Mouse (Mus musculus): ENCODE measurements around the gene Rreb1.
A peak's percentile ranks its signal among the peaks of the same experiment; 100 is the strongest.

Rreb1 gene

DNA sequence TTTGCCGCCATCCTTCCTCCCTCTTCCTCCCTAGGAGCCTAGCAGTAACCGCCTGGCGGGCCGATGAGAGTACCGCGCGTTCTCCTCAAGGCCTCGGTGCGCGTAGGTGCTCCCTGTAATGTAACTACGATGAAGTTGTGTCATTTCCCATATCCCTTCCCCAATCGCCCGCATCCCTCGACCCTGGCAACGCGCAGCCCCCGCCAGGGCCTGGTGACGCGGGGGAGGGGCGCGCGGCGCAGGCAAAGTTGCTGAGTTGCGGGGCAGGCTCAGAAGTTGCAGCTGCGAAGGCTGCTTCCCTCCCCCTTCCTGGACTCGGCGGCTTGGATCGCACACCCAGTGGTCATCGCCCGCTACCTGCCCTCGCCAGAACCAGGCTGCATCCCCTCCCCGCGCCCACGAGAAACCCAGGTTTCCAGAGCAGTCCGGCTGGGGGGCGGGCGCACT lies at the start of gene Rreb1:
TSS of gene Rreb1 (plus strand) at position 254 of the 447 bp plus-strand sequence.
- ATAC-seq (ENCODE audit: insufficient number of reproducible peaks, low FRiP score, low TSS enrichment), result peak; percentile 17; the same call in 1 of the 2 replicates

DNA sequence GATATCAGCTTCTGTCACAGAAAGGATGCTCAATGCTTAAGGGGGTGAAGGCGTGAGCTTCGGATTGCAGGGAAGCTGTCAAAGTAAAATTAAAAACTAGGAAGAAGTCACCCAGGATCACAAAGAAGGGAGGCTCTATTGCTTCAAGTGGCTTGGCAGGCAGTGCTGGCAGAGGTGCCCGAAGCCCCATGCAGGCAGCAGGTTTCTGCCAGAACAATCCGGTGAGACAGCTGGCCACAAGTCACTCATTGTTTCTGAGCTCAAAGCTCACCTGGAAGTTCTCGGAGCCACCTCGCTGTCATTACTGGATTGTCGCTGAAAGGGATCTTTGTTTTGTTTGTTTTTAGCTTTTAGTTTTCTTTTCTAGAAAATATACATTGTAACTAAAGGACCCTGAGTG lies 49.6 kb upstream of the Rreb1 start:
- peak; percentile 41; the same call in 1 of the 2 replicates for ATAC-seq (ENCODE audit: insufficient number of reproducible peaks, low FRiP score, low TSS enrichment)

DNA sequence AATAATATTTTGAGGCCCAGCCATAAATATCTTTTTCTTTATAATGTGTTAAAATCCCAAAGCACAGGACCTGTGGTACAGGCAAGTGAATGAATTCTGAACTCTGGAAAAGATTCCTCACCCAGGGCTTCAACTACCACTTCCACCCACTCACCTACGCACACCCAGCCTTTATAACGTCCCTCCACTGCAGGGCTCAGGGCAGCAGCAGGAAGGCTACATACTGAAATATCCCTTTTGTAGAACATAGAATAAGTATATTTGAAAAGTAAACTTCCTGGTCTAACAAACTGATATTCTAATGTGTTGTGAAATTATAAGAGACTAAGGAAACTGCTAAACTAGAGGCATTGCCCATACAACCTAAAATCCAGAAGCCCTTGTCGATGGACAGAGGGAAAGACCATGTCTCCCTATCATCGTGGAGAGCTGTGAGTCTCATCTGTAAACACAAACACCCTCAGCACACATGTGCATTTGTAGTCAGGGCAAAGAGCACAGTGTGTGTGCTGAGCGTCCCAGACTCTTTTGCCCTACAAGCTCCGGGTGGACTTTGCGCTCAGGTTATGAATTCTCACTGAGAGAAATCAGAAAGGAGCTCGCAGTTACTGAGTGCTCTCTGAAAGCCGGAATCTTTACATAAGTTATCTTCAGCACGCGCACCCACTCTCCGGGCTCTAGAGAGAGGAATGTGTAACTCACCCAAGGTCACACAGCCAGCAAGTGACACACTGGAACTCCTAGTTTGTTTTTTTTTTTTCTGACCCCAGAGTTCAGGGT lies 46.1 kb upstream of the Rreb1 start:
- no peak for ATAC-seq (ENCODE audit: insufficient number of reproducible peaks, low FRiP score, low TSS enrichment)

DNA sequence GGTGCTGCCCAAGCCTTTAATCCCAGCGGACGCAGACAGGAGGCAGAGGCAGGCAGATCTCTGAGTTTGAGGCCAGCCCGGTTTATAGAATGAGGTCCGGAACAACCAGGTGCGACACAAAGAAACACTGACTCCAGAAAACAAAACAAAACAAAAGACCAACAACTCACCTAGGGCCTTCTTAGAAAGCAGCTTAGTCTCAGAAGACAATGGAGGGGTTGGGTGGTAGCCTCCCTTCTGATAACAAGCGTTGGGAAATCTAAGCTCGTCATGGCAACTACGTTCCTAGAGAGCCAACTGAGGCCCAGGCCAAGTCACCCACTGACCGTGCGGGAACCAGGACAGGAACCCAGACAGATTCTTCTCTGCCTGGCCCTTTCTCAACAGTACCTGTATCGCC lies 43.7 kb upstream of the Rreb1 start:
- no peak for ATAC-seq (ENCODE audit: insufficient number of reproducible peaks, low FRiP score, low TSS enrichment)

DNA sequence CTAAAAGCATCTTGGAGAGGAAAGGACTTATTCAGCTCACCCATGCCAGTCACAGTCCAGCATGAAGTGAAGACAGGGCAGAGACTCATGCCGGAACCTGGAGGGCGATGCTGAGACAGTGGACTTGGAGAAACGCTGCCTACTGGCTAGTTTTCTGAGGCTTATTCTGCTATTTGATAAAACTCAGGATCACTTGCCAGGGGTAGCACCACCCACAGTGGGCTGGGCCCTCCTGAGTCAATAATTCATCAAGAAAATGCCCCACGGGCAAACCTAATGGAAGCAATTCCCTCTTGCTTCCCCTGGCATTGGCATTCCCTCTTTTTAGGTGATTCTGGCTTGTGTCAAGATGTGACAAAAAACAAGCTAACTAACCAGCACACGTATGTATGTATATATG lies 38.1 kb upstream of the Rreb1 start:
- no peak for ATAC-seq (ENCODE audit: insufficient number of reproducible peaks, low FRiP score, low TSS enrichment)

DNA sequence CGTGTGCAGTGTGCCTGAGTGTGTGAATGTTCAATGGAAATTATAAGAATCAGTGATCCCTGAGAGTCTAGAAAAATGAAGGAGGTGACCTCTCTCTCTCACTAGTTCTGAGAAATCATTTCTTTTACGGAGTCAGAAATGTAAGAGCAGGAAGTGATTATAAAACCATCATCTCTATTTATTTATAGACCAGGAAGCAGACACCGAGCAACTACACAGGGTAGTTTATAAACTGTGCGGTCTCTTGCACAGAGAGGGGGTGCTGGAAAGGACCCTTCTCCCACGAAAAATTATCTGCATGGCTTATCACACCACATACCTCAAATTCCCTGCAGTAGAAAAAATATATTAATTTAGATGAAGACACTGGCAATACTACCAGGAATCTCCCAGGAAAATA lies 37.4 kb upstream of the Rreb1 start:
- no peak for ATAC-seq (ENCODE audit: insufficient number of reproducible peaks, low FRiP score, low TSS enrichment)

DNA sequence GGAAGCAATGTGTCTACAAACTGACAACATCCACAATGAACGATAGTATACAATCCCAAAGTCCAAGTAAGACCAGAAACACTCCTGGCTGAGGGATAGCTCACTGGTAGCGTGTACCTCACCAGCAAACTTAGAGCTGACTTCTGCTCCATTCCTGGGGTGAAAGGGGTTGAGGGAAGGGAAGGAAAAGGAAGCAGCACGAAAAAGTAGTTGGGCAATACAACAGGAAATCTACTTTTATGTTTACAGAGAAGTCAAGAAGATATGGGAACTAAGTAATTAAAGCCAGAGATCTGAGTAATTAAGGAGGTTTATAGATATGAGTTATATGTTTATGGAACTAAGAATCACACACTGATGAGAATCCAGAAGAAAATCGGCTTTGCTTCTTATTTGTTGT lies 36.0 kb upstream of the Rreb1 start:
- no peak for ATAC-seq (ENCODE audit: insufficient number of reproducible peaks, low FRiP score, low TSS enrichment)

DNA sequence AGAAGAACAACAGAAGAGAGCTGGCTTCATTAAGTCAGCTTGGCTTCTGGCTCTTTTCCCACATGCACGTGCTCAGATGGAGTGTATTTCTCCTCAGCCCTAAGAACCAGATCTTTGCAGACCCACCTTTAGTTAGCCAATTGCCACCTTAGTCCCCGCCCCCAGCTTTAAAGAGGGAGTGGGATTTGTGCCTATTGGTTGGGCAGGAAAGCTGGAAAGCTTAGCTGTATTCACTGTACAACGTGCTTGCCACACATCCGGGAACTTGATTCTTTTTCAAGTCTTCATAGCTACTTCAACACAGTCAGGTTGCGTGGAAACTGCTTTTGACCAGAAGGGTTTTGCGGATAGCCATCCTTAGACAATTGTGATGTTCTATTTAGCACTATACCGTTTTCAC lies 30.7 kb upstream of the Rreb1 start:
- ATAC-seq (ENCODE audit: insufficient number of reproducible peaks, low FRiP score, low TSS enrichment), result no peak

DNA sequence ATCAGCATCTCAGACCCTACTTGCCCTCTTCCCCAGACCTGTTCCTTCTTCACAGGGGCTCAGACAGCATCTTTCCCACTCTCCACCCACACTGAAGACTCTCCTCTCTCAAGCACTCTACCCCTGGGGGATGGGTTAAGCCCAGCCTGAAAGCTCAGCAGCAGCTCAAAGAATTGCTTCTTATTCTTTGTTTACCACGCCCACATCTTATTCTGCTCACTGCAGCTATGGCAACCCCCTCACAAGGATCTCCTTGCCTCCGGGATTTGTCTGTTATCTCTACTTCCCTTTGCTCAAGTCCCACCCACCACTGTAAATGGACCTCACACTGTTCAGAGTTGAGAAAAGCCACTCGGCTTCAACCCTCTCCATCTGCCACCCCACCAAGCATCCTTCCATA lies 28.7 kb upstream of the Rreb1 start:
- no peak for ATAC-seq (ENCODE audit: insufficient number of reproducible peaks, low FRiP score, low TSS enrichment)

DNA sequence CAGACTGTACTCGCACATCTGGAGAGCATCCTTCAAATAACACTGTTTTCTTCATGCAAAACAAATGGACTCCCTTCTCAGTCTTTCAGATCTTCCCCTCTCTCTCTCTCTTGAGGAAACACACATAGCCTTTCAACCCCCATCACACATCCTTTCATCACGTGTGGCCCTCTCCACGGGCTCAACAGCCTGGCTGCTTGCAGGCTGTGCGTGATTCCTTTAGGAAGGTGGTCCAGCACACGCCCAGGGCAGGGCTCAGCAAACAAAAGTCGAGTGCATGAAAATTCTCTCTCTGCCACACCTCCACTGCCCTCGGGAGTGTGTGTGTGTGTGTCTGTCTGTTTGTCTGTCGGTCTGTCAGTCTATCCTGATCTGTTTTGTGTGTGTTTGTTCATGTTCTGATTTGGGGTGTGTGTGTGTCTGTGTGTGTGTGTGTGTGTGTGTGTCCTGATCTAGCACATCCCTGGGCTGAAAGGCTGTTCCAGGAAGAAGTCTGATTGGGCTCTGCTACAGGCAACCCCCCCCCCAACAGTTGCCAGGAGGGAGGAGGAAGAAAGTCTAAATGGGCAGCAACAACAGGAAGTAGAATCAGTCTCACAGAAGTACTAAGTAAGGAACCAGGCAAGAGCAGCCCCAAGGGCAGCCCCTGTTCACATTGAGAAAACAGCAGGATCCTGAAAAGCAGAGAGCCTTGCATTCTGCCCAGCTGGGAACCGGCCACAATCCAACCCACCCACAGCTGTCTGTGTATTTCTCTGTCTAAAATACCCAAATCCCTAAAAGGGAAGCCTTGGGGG lies 26.8 kb upstream of the Rreb1 start:
- ATAC-seq (ENCODE audit: insufficient number of reproducible peaks, low FRiP score, low TSS enrichment), result no peak

DNA sequence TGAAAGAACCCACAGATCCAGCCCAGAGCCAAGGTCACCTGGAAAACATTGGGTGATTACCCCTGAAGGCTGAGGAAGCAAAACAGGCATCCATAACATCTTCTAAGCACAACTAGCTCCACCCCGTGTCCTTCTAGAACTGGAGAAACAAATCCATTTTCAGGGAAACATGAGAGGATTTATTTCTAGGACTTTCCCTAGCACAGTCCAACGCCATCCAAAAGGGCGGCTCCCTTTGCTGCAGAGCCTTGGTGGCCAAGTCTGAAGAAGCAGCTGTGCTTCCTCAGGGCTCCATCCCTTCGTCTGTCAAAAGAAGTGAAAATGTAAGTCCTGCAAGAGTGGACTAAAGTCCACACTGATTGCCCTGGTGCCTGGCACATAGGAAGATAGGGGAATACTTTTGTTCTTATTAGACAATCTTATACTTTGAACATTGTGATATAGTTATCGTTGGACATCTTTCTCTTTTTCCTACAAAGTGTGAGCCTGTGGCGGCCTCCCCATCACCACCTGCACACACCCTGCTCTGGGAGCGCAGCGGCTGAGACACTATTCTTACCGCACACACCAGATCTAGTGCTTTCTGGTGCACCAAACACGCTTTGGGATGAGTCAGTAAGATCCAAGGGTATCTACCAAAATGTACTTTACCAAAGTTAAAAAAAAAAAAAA lies 18.7 kb upstream of the Rreb1 start:
- no peak for ATAC-seq (ENCODE audit: insufficient number of reproducible peaks, low FRiP score, low TSS enrichment)

DNA sequence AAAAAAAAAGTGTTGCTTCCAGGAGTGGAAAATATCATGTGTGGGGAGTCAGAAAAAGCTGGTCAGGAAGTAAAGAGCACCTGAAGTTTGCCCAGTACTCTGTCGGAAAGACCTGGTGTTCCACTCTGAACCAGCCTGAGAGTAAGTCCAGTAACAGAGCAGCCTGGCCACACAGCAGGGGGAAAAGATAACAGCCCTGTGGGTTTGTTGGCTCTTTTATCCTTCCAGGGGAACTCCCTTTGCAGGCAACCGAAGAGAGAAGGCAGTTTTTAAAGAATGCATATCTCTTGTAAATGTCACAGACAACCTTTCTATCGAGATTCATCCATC lies 18.2 kb upstream of the Rreb1 start:
- ATAC-seq (ENCODE audit: insufficient number of reproducible peaks, low FRiP score, low TSS enrichment), result no peak

DNA sequence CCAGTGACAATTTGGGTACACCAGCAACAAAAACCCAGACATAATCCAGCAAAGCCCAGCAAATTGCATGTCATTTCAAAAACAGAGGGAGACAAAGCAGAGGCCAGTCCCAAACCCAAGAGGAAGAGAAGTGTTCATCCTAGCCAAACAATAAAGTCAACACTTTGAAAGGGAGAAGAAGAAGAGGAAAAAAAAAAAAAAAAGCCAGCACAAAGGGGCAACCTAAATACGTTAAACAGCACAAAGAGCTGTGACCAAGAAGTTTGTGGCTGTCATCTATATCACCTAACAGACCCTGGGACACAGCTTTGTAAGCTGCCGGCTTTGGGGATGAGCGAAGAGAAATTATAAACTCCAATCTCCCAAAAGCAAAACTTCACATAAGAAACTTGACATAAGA lies 17.8 kb upstream of the Rreb1 start:
- ATAC-seq (ENCODE audit: insufficient number of reproducible peaks, low FRiP score, low TSS enrichment), result no peak

DNA sequence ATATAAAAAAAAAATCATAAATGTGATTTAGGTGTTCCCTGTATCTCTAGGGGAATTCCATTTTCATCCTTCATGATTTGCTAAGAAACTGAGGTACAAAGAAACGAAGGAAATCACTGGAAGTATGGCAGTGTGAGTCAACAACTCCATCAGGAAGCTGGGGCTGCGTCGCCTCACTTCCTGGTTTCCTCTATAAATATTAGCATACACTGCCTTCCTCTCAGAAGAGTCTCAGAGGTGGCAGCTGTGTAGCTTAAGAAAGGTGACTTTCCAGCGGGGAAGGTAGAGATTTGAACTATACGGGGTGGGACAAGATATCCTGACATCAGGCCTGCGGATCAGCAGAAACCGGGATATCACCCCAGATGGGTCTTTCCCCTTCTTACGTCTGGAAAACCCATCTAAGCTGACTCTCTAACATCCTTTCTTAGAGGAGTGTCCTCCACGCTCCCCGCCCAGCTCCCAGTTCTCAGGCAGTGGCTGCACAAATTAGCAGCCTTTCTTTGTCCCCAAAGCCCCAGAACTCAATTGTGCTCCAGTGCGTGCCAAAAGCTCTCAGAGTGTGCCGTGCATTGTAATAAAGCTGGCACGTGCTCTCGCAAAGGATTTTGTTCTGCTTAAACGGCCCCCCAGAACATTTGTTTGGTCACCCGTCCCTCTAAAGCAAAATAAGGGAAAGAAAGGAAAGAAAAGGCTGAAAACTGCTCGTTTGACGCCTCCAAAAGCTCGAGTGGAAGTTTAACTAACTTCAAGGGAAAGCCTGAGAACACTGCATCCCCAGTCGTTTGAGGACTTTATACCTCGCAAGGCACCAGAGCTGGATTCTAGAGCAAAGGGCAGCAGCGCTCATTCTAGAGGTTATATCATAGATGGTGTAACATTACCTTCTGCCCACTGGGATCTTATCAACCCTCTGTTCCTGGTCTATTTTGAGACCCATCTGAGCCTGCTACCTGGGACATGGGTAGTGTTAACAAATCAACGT lies 17.0 kb upstream of the Rreb1 start:
- ATAC-seq (ENCODE audit: insufficient number of reproducible peaks, low FRiP score, low TSS enrichment), result no peak

DNA sequence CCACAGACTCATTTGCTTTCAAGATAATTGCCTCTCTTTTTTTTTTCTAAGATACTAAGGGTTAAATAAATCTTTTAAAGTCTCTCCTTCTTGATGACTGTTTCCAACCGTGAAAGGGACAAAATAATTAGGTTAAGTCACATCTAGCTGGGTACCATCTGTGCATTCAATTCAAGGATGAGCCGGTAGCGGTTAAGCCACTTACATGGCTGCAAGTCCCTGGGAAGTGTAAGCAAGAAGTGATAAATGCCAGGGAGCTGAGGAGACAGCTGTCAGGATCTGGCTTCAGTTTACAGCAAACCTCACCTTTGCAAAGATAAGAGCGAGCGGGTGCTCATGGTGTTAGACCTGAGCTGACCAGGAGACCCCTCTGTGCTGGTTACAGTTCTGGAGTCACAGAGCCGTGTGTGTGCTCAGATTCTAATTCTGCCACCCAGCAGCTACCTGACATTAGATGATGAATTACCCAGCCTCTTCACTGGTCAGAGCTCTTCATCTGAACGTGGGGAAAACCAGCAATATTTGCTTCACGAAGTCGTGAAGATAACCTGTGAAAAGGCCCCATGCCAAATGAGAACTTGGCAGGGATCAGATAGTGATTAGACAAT lies 14.3 kb upstream of the Rreb1 start:
- ATAC-seq (ENCODE audit: insufficient number of reproducible peaks, low FRiP score, low TSS enrichment), result no peak

DNA sequence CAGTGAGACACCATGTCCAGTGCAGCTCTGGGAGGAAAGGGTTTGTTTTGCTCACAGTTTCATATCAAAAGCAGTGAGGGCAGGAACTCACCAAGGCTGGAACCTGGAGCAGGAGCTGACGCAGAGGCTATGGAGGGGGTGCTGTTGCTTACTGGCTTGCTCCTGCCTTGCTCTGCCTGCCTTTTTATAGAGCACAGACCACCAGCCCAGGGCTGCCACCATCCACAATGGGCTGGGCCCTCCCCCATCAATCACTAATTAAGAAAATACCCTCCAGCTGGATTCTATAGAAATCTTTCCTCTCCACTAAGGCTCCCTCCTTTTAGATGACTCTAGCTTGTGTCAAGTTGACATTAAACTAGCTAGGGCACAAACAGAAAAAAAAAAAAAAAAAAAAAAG lies 8.4 kb upstream of the Rreb1 start:
- no peak for ATAC-seq (ENCODE audit: insufficient number of reproducible peaks, low FRiP score, low TSS enrichment)

DNA sequence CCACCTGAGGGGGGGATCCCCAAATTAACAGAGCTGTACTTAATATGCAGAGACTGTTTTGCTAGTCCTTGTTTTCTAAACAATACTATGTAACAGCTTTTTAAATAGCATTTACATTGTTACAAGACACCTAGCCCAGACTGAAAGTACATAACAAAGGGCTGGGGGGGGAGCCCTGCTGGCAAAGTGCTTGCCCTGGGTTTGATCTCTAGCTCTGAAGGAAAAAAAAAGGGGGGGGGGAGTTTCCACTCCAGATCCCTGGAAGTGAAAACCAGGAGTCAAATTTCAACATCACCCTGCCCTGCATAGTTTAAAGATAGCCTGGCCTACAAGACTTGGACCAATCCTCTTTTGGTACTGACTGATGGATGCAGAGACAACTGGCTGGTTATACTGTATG lies 4.7 kb upstream of the Rreb1 start:
- no peak for ATAC-seq (ENCODE audit: insufficient number of reproducible peaks, low FRiP score, low TSS enrichment)

DNA sequence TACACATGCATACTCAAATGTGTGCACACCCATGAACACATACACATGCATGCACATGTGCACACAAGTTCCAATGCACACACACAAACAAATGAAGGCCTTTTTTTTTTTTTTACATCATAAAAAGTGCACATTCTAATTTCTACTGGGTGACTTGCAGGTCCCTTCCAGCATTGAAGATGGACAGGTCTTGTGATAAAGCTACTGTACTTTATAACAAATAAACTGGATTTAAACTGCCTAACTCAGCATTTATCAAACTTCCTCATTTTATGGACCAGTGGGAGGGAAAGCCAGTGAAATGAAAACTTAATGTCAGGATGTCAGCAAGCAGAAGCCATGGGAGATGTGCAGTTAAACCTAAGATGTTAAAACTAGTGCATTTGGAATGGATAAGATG lies 1.5 kb upstream of the Rreb1 start:
- no peak for ATAC-seq (ENCODE audit: insufficient number of reproducible peaks, low FRiP score, low TSS enrichment)

DNA sequence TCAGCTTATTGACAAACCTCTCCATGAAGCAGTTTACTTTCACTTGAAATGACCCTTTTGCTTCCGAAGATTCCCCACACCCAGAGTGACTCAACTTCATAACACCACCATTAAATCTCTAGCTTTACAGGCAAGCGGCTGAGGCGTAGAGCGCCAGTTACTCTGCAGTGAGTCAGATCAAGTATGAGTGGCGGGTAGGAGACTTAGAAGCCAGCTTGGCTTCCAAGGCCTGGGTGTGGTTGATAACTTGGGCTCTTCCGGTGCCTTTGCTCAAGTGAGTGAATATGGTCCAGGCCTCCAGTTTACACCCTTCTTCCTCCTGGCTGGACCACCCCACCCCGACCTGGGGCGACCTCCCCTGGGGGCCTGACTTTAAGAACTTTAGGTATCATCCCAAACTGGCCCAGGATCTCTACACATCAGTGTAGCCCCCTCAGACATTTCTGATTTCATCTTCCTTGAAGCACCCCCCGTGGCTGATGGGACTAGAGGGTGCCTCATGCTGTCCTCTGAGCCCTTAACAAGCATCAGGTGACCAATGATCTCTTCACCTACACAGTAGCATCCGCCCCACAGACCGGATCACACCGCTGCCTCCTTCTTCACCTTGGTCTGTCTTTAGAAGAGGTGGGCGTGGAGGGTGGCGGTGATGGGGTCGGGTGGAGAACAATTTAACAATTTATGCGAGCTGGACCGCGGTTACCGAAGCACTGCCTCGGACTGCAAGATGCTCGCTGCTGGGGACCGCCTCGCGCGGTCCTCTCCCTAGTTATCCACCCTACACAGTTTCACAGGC lies 651 bp upstream of the Rreb1 start:
- peak; percentile 13; the same call in 1 of the 2 replicates for ATAC-seq (ENCODE audit: insufficient number of reproducible peaks, low FRiP score, low TSS enrichment)

All from cerebellum, adult (tissue).